Mouse (Mus musculus) ES-Bruce4 (cell line): ENCODE measurements at regions not wholly inside any gene's neighbourhood (a gene's known extent, or its start where the extent isn't known, plus 50 kb on each side); places are given as distances from the start of the nearest gene placed in this dataset.

ENCODE experiments used
- CTCF ChIP-seq: IDR thresholded peaks from one replicate; pipeline ENCODE4 v1.8.1; 2011; ENCODE audit warnings: low read depth, low read length
- EP300 ChIP-seq: IDR thresholded peaks from 2 replicates; pipeline ENCODE4 v1.6.1; 2011; ENCODE audit warnings: low read depth, low read length; ENCODE audit not compliant: insufficient read depth
- POLR2A ChIP-seq: IDR thresholded peaks from one replicate; pipeline ENCODE4 v1.8.1; 2011; ENCODE audit warnings: low read length; ENCODE audit not compliant: insufficient read depth

DNA sequence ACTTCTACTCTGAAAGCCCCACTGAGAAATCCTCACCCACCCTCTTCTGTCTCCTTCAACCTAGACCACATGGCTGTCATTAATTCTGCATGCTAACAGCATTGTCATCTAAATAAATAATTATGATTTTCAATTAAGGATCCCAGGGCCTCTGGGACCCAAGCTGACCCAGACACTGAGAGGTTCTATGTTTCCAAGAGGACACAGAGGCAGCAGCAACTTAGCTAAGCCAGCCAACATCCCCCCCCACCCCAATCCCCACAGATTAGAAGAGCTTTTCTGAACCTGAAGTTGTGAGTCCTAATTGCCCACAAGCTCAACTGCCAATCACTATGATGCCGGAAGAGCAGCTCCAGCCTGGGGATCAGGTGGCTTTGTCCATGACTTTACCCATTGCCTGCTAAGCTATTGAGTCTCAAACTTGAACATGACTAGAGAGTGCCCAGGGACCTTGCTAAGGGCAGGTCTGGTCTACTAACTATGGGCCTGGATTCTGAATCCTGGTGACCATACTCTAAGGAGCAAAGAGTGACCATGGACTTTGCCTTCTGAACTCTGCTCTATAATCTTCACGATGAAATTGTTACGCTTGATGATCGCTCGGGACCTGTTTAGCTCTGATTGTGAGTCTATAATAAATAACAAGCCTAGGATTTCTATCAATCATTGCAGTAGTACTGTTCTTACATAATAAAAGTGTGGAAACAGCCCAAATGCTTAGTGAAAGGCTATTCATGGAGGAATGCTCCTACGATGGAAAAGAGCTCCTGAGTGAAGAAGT lies 115.4 kb downstream of the Dmrta2 start:
- TF ChIP-seq POLR2A (no peak), CTCF (no peak), EP300 (no peak)
